In the genomic region with DNA sequence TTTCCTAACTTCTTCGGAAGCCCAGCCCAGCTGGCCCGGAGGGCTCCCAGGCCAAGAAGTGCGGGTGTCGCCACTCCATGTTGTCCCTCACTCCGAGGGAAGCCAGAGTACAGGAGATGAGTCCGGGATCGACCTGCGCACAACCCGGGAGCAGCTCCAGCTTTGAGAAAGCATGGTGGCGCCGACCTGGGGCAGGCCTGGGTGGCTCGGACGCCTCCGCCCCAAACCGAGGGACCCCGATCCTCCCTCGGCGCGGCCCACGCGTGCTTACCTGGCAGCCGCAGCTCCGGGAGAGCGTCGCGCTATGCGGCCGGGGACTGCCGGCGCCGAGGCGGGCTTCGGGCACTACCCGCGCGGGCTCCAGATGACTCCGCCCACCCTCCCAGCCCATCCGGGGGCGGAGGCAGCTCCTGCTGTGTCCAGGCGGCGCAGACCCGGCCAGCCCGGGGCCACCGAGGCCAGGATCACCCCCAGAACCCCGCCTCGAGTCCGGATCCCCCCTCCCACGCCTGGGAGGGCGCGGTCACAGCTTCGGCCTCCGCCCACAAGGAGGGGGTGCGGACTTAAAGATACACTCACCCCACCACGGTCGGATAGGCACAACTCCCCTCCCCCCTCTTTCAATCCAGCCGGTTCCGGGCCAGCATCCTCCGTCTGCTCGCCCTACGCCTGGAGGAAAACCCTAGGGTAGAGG, we compare ENCODE assay signal across 8 mouse cellular contexts. TPM values are rescaled to one million over a fixed set of nuclear protein-coding genes. Genes with fewer than 3 reads are reported as not detected.
DNase-seq lines count a peak whose midpoint lies in the region; ATAC-seq and TF ChIP-seq lines count a peak whose summit lies in the region.

Gene Pald1, minus strand, starts transcription at position 510 of the 694 bp plus-strand sequence.

- H3K4me2 ChIP-seq in hindbrain, embryonic 16.5 days (ENCODE audit: low read length) = peak within 1 kb of the TSS; percentile 85

- peak; percentile 88 for ATAC-seq in hindbrain, embryonic 16.5 days

- H3K79me2 ChIP-seq in macrophage (ENCODE audit: inconsistent target) = peaks cover 4% of the 10 kb centered on the region; the same call in 1 of the 2 replicates

- peak within 1 kb of the TSS; percentile 58 for H3K4me3 ChIP-seq in spleen, adult 2 months (ENCODE audit: extremely low read depth, insufficient read depth, insufficient read length)
- peak within 1 kb of the TSS; percentile 79 for H3K4me3 ChIP-seq in hindbrain, embryonic 16.5 days (ENCODE audit: low read length)
- peak within 1 kb of the TSS; percentile 61 for H3K4me3 ChIP-seq in left cerebral cortex, adult 2 months
- peak within 1 kb of the TSS; percentile 10; the same call in 1 of the 2 replicates for H3K4me3 ChIP-seq in macrophage (ENCODE audit: inconsistent target)

- no peak for TF ChIP-seq CTCF in spleen, adult 2 months (IDR thresholded peaks at IDR 0.05; ENCODE audit: extremely low read depth, insufficient read depth, insufficient read length, insufficient replicate concordance)
- TF ChIP-seq CTCF in left cerebral cortex, adult 2 months (IDR thresholded peaks at IDR 0.05) = no peak

- 0 out of 2 replicates have a peak, but pooled peaks have one; percentile 15 for TF ChIP-seq POLR2A in spleen, adult 2 months (IDR thresholded peaks at IDR 0.05; ENCODE audit: low read depth, low read length)

- 1% methylated on average over 59 of the region's 60 CpGs for WGBS in spleen, adult 2 months
- WGBS in hindbrain, embryonic 16.5 days = under 1% methylated on average over 59 of the region's 60 CpGs
- under 1% methylated on average over 60 of the region's 60 CpGs for WGBS in macrophage (ENCODE audit: missing documents)

- peaks cover 8% of the 10 kb centered on the region for H3K27me3 ChIP-seq in spleen, adult 2 months (ENCODE audit: control insufficient read depth, insufficient read depth, low read length)
- H3K27me3 ChIP-seq in hindbrain, embryonic 16.5 days (replicated peaks; ENCODE audit: control insufficient read depth, insufficient read depth, low read length) = no peaks in the 10 kb centered on the region

- H3K9me3 ChIP-seq in hindbrain, embryonic 16.5 days (ENCODE audit: control insufficient read depth, low read length) = no peaks in the 10 kb centered on the region

- intact Hi-C loops in left cerebral cortex, adult 2 months (cut with DNase I) = no loop called here

- H3K9ac ChIP-seq in hindbrain, embryonic 16.5 days (ENCODE audit: low read depth, low read length) = peak within 1 kb of the TSS; percentile 90

- H3K4me1 ChIP-seq in spleen, adult 2 months (ENCODE audit: control insufficient read depth, insufficient read depth, insufficient read length) = no peaks in the 10 kb centered on the region
- peaks cover 33% of the 10 kb centered on the region for H3K4me1 ChIP-seq in hindbrain, embryonic 16.5 days (ENCODE audit: control insufficient read depth, insufficient read depth, low read depth, low read length)

- DNase-seq in spleen, adult 2 months (ENCODE audit: low read depth in 1 of 2, low spot score in 2 of 2) = peak in 1 of 2 experiments; percentile 16
- no peak for DNase-seq in spleen, postnatal 14 days (ENCODE audit: low spot score in 2 of 2)
- peak; percentile 68 to 76 for DNase-seq in cerebellum, postnatal 25 days
- peak; percentile 74 for DNase-seq in gastrocnemius, adult 18-20 months (ENCODE audit: low spot score)
- DNase-seq in left cerebral cortex, adult 2 months (ENCODE audit: extremely low spot score in 1 of 2, low spot score in 2 of 2) = peak; percentile 40 to 64
- DNase-seq in right cerebral cortex, postnatal 25 days = peak; percentile 46

- peak within 1 kb of the TSS; percentile 2; the same call in 1 of the 2 replicates for H3K27ac ChIP-seq in spleen, adult 2 months (ENCODE audit: insufficient read depth, low read length)
- peak within 1 kb of the TSS; percentile 69 for H3K27ac ChIP-seq in hindbrain, embryonic 16.5 days (ENCODE audit: low read depth, low read length)
- H3K27ac ChIP-seq in left cerebral cortex, adult 2 months = peak within 1 kb of the TSS; percentile 78
- no peak within 1 kb of the TSS for H3K27ac ChIP-seq in macrophage

- no peaks in the 10 kb centered on the region for H3K36me3 ChIP-seq in spleen, adult 2 months (ENCODE audit: control insufficient read depth, insufficient read depth, low read length)
- no peaks in the 10 kb centered on the region for H3K36me3 ChIP-seq in hindbrain, embryonic 16.5 days (ENCODE audit: control insufficient read depth, insufficient read depth, low read length)
- no peaks in the 10 kb centered on the region for H3K36me3 ChIP-seq in macrophage (ENCODE audit: inconsistent target)

RNA-seq across cellular contexts. Expression of gene Pald1, which starts in this region (rescaled TPM):
- 11.7 and 15.0 TPM in 2 replicates for polyA plus RNA-seq in spleen, adult 2 months (2012; rRNA removed)
- 1 to 10 TPM; 5.1 to 6.3 TPM for total RNA-seq in gastrocnemius, adult 18-20 months (2021)
- 26.9 and 30.6 TPM in 2 replicates for polyA plus RNA-seq in hindbrain, embryonic 16.5 days (2015; fragmentation: Nextera tagmentation; extraction: Ambion mirVana)
- 1 to 10 TPM; 8.1 to 8.3 TPM for total RNA-seq in left cerebral cortex, adult 2 months (2021)
- 1 to 10 TPM in 8 of 26 experiments, under 1 TPM in 15, not detected in 3; 0.15 to 3.0 (median 0.77) TPM for total RNA-seq in macrophage (2018; cell fraction: chromatin; rRNA removed)
- under 1 TPM; 0.14 to 0.61 (median 0.29) TPM for total RNA-seq in macrophage (2018; cell fraction: cytosol; rRNA removed)
- 10 to 100 TPM in 1 of 26 experiments, 1 to 10 TPM in 3, under 1 TPM in 20, not detected in 2; 0.18 to 14.4 (median 0.57) TPM for total RNA-seq in macrophage (2018; cell fraction: nucleus; rRNA removed)
- polyA plus RNA-seq in macrophage (2018) = 0.13 to 6.3 TPM (median 0.63 TPM) in 3 replicates

Comparison
In these comparisons a context has a peak if more than half of its experiments do, and no peak if none do; other contexts are left out.
1. DNase-seq: peak in cerebellum, postnatal 25 days (2 of 2), gastrocnemius, adult 18-20 months (single experiment), left cerebral cortex, adult 2 months (2 of 2) and right cerebral cortex, postnatal 25 days (single experiment); none in spleen, postnatal 14 days (0 of 2).
2. H3K4me3 ChIP-seq: peak in every context shown above with its lines; median percentile 79 in hindbrain, embryonic 16.5 days; 61 in left cerebral cortex, adult 2 months; 58 in spleen, adult 2 months; 10 in macrophage.